Mouse (Mus musculus) kidney, adult 2 months (tissue): ENCODE measurements around the gene Adpgk.

Source experiments
- CTCF ChIP-seq: fragments of 200-500 bp; conservative IDR thresholded peaks from 2 replicates; pipeline ENCODE4 v1.5.1; 2011; ENCODE audit warnings: low read depth, mild to moderate bottlenecking, control low read depth, low read length, moderate library complexity, mixed read lengths; ENCODE audit not compliant: insufficient read depth, insufficient read length
- POLR2A ChIP-seq: fragments of 200-500 bp; IDR thresholded peaks from one replicate; pipeline ENCODE4 v1.6.1; 2011; ENCODE audit warnings: low read depth, low read length, control low read depth

DNA sequence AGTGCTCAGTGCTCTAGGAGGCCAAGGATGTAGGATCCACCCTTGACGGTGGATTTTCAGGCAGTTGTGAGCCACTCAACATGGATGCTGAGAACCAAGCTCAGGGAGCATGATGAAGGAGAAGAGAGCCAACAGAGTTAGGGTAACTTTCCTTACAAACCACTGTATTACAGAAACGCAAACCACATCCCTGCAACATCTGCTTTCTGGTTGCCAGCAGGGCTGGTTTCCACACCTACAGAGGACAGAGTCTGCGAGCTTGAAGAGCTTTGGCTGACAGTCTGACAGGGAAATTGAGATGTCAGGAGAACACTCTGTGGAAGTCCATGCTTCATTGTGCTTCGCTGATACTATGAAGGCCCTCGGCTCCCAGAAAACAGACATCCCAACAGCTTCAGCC is 3.3 kb upstream of the Adpgk start:
- no peak for TF ChIP-seq POLR2A
- TF ChIP-seq CTCF = no peak
